Mouse (Mus musculus): Measurements from ENCODE around the gene Dyrk3. TPM values are rescaled to one million over a fixed set of nuclear protein-coding genes. Genes with fewer than 3 reads are reported as not detected.

The Dyrk3 gene
- total RNA-seq, 4 experiments from 2014 or later: 0.25 to 0.71 (median 0.53) TPM

- peak; percentile 55 for DNase-seq (ENCODE audit: low spot score)
Observed at GRCm38 (mm10) chr1:131084289-131084688, 53.9 kb downstream of the Dyrk3 start.

DNA sequence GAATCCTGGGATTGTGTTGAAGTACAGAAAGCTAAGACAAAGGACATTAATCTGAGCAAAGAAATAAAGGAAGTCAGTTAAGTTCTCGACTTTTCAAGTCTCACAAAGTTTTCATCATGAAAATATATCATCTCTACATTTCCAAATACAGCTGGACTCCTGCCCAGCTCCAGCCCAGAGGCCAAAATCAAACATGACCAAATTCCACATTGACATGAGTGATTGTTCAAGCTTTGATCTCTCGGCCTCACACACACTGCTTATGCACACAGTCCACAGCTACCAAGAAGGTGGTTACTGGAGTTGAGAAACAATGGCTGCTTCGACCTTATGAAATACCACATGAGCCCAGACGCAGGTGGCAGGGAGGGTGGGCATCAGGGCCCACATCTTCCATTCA is 54.5 kb downstream of the Dyrk3 start:
- DNase-seq (ENCODE audit: low spot score): no peak

GRCm38 (mm10) chr1:131083122-131083521 is 55.0 kb downstream of the Dyrk3 start:
- DNase-seq (ENCODE audit: low spot score): no peak

DNA sequence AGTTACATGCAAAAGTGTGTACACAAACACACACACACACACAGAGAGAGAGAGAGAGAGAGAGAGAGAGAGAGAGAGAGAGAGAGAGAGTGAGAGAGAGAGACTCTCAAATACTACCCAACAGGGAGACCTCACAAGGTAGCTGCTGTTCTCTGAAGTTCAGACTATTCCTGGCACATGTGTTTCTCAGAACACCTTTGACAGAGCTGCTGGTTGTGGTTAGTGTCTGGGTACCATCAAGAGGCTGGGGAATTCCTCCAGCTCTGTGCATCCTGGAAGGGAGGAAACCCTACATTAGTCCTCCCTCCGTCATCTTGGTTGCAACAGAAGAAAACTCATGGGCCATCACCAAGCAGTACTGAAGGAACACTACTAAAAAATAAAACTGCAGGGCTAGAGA is 57.5 kb downstream of the Dyrk3 start:
- DNase-seq (ENCODE audit: low spot score): no peak

- no peak for DNase-seq (ENCODE audit: low spot score)
Observed at GRCm38 (mm10) chr1:131079762-131080161, 58.4 kb downstream of the Dyrk3 start.

- no peak for DNase-seq (ENCODE audit: low spot score)
Observed at GRCm38 (mm10) chr1:131078761-131079330, 59.3 kb downstream of the Dyrk3 start.

Other genes with a start within 250 kb of the Dyrk3 start
- gene Il20, start 226.9 kb downstream of the Dyrk3 start, total RNA-seq (2022): not detected
- not detected for gene Il19, start 198.2 kb downstream of the Dyrk3 start, total RNA-seq (2022)
- gene Il10, start 118.5 kb downstream of the Dyrk3 start, total RNA-seq (2022): not detected
- 100 to 1,000 TPM; 303 to 326 (median 315) TPM for gene Mapkapk2, start 40.5 kb downstream of the Dyrk3 start, total RNA-seq (2022)
- gene Eif2d, start 14.8 kb upstream of the Dyrk3 start, total RNA-seq (2022): 10 to 100 TPM; 34.1 to 41.0 (median 37.0) TPM
- 1 to 10 TPM; 1.4 to 2.6 (median 1.5) TPM for gene Rassf5, start 106.9 kb upstream of the Dyrk3 start, total RNA-seq (2022)
- 1 to 10 TPM in 3 of 4 experiments, under 1 TPM in 1; 0.95 to 1.4 (median 1.1) TPM for gene Ikbke, start 141.3 kb upstream of the Dyrk3 start, total RNA-seq (2022)

Data from heart, adult 8-10 months (tissue).